Mouse (Mus musculus) midbrain, embryonic 16.5 days (tissue): ENCODE data around the gene Fez2. TPM values are rescaled to one million over a fixed set of nuclear protein-coding genes. Genes with fewer than 3 reads are reported as not detected.

ENCODE experiments used
- ATAC-seq: fragments of 200-750 bp; cut with Nextera tagmentation; 2 replicates; pipeline ENCODE4 v1.8.0; 2017; ENCODE audit warnings: moderate TSS enrichment
- H3K27ac ChIP-seq: fragments of 300-500 bp; sonication (generic); 2 replicates; pipeline ENCODE4 v1.5.1; 2014; ENCODE audit warnings: mild to moderate bottlenecking, low read length, mixed read lengths
- H3K27me3 ChIP-seq: fragments of 300-500 bp; sonication (generic); 2 replicates; pipeline ENCODE4 v1.6.1; 2014; ENCODE audit warnings: low read depth, low read length, mixed read lengths; ENCODE audit not compliant: control insufficient read depth, insufficient read depth
- H3K36me3 ChIP-seq: fragments of 300-500 bp; sonication (generic); 2 replicates; pipeline ENCODE4 v1.6.1; 2014; ENCODE audit warnings: mild to moderate bottlenecking, low read length, moderate library complexity, mixed read lengths; ENCODE audit not compliant: control insufficient read depth, insufficient read depth
- H3K4me1 ChIP-seq: fragments of 300-500 bp; sonication (generic); 2 replicates; pipeline ENCODE4 v1.6.1; 2014; ENCODE audit warnings: mild to moderate bottlenecking, low read length, mixed read lengths; ENCODE audit not compliant: control insufficient read depth, insufficient read depth
- H3K4me2 ChIP-seq: fragments of 300-500 bp; sonication (generic); 2 replicates; pipeline ENCODE4 v1.6.1; 2014; ENCODE audit warnings: mild to moderate bottlenecking, low read length, mixed read lengths
- H3K4me3 ChIP-seq: fragments of 300-500 bp; sonication (generic); 2 replicates; pipeline ENCODE4 v1.5.1; 2014; ENCODE audit warnings: low read depth, mild to moderate bottlenecking, low read length, moderate library complexity, mixed read lengths
- H3K9ac ChIP-seq: fragments of 300-500 bp; sonication (generic); 2 replicates; pipeline ENCODE4 v1.6.1; 2014; ENCODE audit warnings: low read depth, low read length, mixed read lengths
- H3K9me3 ChIP-seq: fragments of 300-500 bp; sonication (generic); replicated peaks from 2 replicates; pipeline ENCODE4 v1.6.1; 2014; ENCODE audit warnings: mild to moderate bottlenecking, low read length, mixed read lengths; ENCODE audit not compliant: control insufficient read depth, poor library complexity, severe bottlenecking
- WGBS: fragments of 180-500 bp; shearing (Covaris S2); extraction: QIAGEN DNeasy Blood & Tissue Kit; methylation state at CpG from one replicate; pipeline ENCODE4 v1.1.7; 2014; 5-methylcytosine and 5-hydroxymethylcytosine counted together
- polyA plus RNA-seq: library from polyadenylated mRNA; unstranded; fragments of >200 nt; fragmentation: Nextera tagmentation; extraction: Ambion mirVana; gene quantifications from 2 replicates; pipeline ENCODE4 v1.2.1, GENCODE M21; 2015

Gene Fez2
- polyA plus RNA-seq, 1 experiment from 2014 or later, result 53.5 TPM

- Histone ChIP-seq H3K4me2 (no peak overlapping the region), H3K9me3 (0 out of 2 replicates have a peak, but pooled peaks cover 2% of the 10 kb centered on the region), H3K36me3 (no peaks in the 10 kb centered on the region), H3K4me3 (no peak overlapping the region), H3K27me3 (no peaks in the 10 kb centered on the region), H3K9ac (no peak overlapping the region), H3K27ac (no peak overlapping the region), H3K4me1 (no peaks in the 10 kb centered on the region)
- ATAC-seq, result no peak
- 91% methylated on average over 4 of the region's 4 CpGs for WGBS
Measured at GRCm38 (mm10) chr17:78429051-78429450, 11.1 kb upstream of the Fez2 start.

GRCm38 (mm10) chr17:78425026-78425425 is 7.1 kb upstream of the Fez2 start:
- no peaks in the 10 kb centered on the region for H3K36me3 ChIP-seq
- H3K4me3 ChIP-seq, result no peak overlapping the region
- H3K9me3 ChIP-seq, result no peaks in the 10 kb centered on the region
- no peaks in the 10 kb centered on the region for H3K4me1 ChIP-seq
- H3K9ac ChIP-seq, result no peak overlapping the region
- no peak overlapping the region for H3K27ac ChIP-seq
- no peak overlapping the region for H3K4me2 ChIP-seq
- 78% methylated on average over 8 of the region's 8 CpGs for WGBS
- no peaks in the 10 kb centered on the region for H3K27me3 ChIP-seq
- ATAC-seq, result no peak

DNA sequence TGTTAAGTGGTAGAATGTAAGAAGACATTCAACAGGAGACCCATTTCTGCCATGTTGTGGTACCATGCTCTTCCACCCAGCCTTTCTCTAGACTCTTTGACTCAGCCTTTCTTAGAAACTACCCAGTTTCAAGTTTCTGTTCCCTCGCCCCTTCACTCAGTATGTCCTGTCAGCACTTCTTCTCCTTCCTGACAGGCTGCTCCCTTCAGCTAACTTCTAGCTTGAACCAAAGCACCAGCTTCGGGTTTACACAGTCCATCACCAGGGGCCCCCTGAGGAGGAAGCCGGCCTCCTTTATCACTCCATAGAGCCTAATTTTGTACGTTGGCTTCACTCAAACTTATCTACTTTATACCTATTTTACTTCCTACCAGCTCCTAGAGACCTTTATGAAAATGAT is 1.3 kb upstream of the Fez2 start:
- no peak overlapping the region for H3K9ac ChIP-seq
- no peaks in the 10 kb centered on the region for H3K36me3 ChIP-seq
- H3K27ac ChIP-seq, result no peak overlapping the region
- H3K27me3 ChIP-seq, result no peaks in the 10 kb centered on the region
- WGBS, result 83% methylated on average over 4 of the region's 4 CpGs
- H3K4me3 ChIP-seq, result no peak overlapping the region
- no peak for ATAC-seq
- no peak overlapping the region for H3K4me2 ChIP-seq
- H3K4me1 ChIP-seq, result peaks cover 10% of the 10 kb centered on the region
- H3K9me3 ChIP-seq, result no peaks in the 10 kb centered on the region

- Histone ChIP-seq H3K36me3 (no peaks in the 10 kb centered on the region), H3K9me3 (no peaks in the 10 kb centered on the region), H3K27me3 (no peaks in the 10 kb centered on the region), H3K4me1 (peaks cover 10% of the 10 kb centered on the region), H3K4me2 (no peak overlapping the region), H3K4me3 (no peak overlapping the region), H3K9ac (no peak overlapping the region), H3K27ac (no peak overlapping the region)
- WGBS, result 88% methylated on average over 2 of the region's 2 CpGs
- ATAC-seq, result no peak
Measured at GRCm38 (mm10) chr17:78415255-78415654, 2.7 kb downstream of the Fez2 start.

DNA sequence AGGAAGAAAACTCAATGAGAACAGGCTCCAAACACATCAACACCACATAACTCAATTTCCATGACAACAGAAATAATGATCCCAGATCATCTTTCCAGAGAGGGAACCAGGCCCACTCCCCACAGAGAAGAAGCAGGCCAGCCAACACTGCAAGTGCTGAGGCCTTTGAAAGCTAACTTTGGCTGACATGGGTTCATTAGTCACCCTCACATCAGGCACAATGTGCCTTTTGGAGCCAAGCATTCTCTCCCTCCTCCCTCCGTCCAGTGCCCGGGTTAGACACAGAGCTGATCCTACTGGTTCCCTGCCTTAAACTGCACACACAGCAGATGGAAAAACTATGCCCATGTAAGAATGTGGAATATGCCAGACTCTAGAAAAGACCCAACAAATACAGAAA is 8.1 kb downstream of the Fez2 start:
- Histone ChIP-seq H3K4me3 (no peak overlapping the region), H3K9ac (no peak overlapping the region), H3K4me1 (no peaks in the 10 kb centered on the region), H3K9me3 (no peaks in the 10 kb centered on the region), H3K27me3 (no peaks in the 10 kb centered on the region), H3K4me2 (no peak overlapping the region), H3K36me3 (0 out of 2 replicates have a peak, but pooled peaks cover 2% of the 10 kb centered on the region), H3K27ac (no peak overlapping the region)
- no peak for ATAC-seq
- WGBS, result 37% methylated on average over 2 of the region's 2 CpGs

- ATAC-seq, result no peak
- no peaks in the 10 kb centered on the region; the same call in 1 of the 2 replicates for H3K27me3 ChIP-seq
Measured at GRCm38 (mm10) chr17:78408386-78408785, 9.6 kb downstream of the Fez2 start.

GRCm38 (mm10) chr17:78407581-78407980 is 10.4 kb downstream of the Fez2 start:
- H3K9me3 ChIP-seq, result no peaks in the 10 kb centered on the region
- ATAC-seq, result no peak
- H3K4me3 ChIP-seq, result no peak overlapping the region
- no peak overlapping the region for H3K4me2 ChIP-seq
- 76% methylated on average over 4 of the region's 4 CpGs for WGBS
- H3K9ac ChIP-seq, result no peak overlapping the region
- no peaks in the 10 kb centered on the region for H3K4me1 ChIP-seq
- no peaks in the 10 kb centered on the region; the same call in 1 of the 2 replicates for H3K27me3 ChIP-seq
- H3K27ac ChIP-seq, result no peak overlapping the region
- peaks cover 2% of the 10 kb centered on the region; the same call in 1 of the 2 replicates for H3K36me3 ChIP-seq

More at GRCm38 (mm10) chr17:78408386-78408785, 9.6 kb downstream of the Fez2 start:
- Histone ChIP-seq H3K36me3 (peaks cover 2% of the 10 kb centered on the region; the same call in 1 of the 2 replicates), H3K9me3 (no peaks in the 10 kb centered on the region), H3K4me1 (no peaks in the 10 kb centered on the region), H3K4me2 (no peak overlapping the region), H3K27ac (no peak overlapping the region), H3K4me3 (no peak overlapping the region), H3K9ac (no peak overlapping the region)
- WGBS, result 82% methylated on average over 10 of the region's 10 CpGs

DNA sequence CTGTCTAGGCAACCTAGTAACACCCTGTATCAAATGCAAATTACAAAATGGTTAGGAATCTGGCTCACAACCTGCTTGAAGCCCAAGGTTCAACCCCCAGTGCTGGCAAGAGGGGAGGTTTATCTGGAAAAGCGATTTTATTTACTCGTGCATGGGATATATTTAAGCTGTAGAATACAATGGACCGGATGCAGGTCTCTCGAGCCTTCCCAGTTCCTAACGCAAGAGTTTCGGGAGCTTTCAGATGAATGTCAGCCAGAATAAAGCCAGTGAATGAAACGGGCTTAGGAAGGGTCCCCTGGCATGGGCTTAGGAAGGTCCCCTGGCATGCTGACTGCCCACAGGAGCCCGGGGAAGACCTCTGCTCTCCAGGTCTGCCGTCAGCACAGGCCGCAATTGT is 11.1 kb downstream of the Fez2 start:
- Histone ChIP-seq H3K27me3 (no peaks in the 10 kb centered on the region; the same call in 1 of the 2 replicates), H3K4me2 (no peak overlapping the region), H3K36me3 (peaks cover 2% of the 10 kb centered on the region; the same call in 1 of the 2 replicates), H3K4me3 (no peak overlapping the region), H3K9me3 (no peaks in the 10 kb centered on the region), H3K27ac (no peak overlapping the region), H3K9ac (no peak overlapping the region), H3K4me1 (0 out of 2 replicates have a peak, but pooled peaks cover 1% of the 10 kb centered on the region)
- WGBS, result 76% methylated on average over 10 of the region's 10 CpGs
- no peak for ATAC-seq

- Histone ChIP-seq H3K4me3 (no peak overlapping the region), H3K9me3 (no peaks in the 10 kb centered on the region), H3K4me2 (no peak overlapping the region), H3K36me3 (peaks cover 2% of the 10 kb centered on the region; the same call in 1 of the 2 replicates), H3K27me3 (no peaks in the 10 kb centered on the region; the same call in 1 of the 2 replicates), H3K4me1 (0 out of 2 replicates have a peak, but pooled peaks cover 3% of the 10 kb centered on the region), H3K27ac (no peak overlapping the region), H3K9ac (no peak overlapping the region)
- ATAC-seq, result no peak
- 92% methylated on average over 3 of the region's 3 CpGs for WGBS
Measured at GRCm38 (mm10) chr17:78405336-78405735, 12.6 kb downstream of the Fez2 start.
